ENCODE assay signal across 8 mouse cellular contexts in the genomic region with DNA sequence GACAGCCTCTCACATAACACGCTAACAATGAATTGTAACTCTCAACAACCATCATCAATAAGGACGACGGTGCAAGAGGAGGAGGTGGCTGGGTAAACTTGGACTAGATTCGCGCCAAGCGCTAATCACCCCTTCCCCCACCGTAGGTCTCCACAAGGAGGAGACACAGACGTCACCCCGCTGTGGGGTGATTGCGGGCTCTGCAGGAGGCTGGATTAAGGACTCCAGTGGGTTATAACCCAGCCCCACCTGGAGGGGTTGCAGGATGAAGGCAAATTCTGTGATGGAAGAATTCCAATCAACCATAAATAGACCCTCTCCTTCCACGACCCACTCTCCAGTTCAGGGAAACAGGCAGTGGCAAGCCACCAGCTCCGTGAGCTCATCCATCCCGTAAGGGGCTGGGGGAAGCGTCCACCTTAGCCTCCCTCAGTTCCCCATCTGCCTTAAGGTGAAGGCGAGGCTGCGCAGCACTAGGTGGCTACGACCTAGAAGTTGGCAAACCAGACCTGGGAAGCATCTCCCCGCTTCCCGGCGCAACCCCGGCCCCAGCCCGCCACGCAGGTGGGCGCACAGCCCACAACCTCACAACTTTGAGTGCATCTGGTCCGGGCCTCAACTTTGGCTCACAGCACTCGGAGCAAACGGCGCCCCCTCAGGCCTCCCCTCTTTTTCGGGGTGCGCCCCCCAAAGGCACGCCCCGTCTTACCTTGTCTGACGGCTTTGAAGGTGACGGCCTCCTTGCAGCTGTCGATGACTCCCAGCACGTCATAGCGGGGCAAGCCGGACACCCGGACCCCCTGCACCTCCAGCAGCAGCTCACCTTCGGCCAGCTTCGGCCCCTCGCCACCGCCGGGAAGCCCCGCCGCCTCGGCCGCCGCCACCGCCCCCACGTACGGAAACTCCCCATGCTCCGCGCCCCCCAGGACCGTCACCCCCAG. TPM values are rescaled to one million over a fixed set of nuclear protein-coding genes. Genes with fewer than 3 reads are reported as not detected.
DNase-seq lines count a peak whose midpoint lies in the region; ATAC-seq and TF ChIP-seq lines count a peak whose summit lies in the region.

No protein-coding gene starts in this region.

- peak overlapping the region; percentile 62 for H3K27ac ChIP-seq in spleen, adult 2 months (ENCODE audit: insufficient read depth, low read length)
- H3K27ac ChIP-seq in kidney, adult 2 months (ENCODE audit: insufficient read depth, low read depth, low read length) = peak overlapping the region; percentile 83; the same call in 1 of the 2 replicates
- peak overlapping the region; percentile 98 for H3K27ac ChIP-seq in lung, embryonic 15.5 days
- H3K27ac ChIP-seq in small intestine, adult 2 months (ENCODE audit: insufficient read depth, low read depth, low read length) = peak overlapping the region; percentile 91

- no peak for DNase-seq in spleen, adult 2 months (ENCODE audit: low read depth in 1 of 2, low spot score in 2 of 2)
- DNase-seq in spleen, adult 12 weeks (ENCODE audit: low spot score) = no peak
- DNase-seq in cerebellum, postnatal 10 days = peak; percentile 55
- peak; percentile 50 to 68 for DNase-seq in heart, adult 18-20 months
- peak; percentile 37 for DNase-seq in kidney, adult 2 months
- DNase-seq in frontal cortex, postnatal 36 days (ENCODE audit: low spot score in 2 of 2) = no peak

- H3K36me3 ChIP-seq in spleen, adult 2 months (ENCODE audit: control insufficient read depth, insufficient read depth, low read length) = no peaks in the 10 kb centered on the region
- H3K36me3 ChIP-seq in kidney, adult 2 months (ENCODE audit: control insufficient read depth, insufficient read depth, low read length) = no peaks in the 10 kb centered on the region
- no peaks in the 10 kb centered on the region for H3K36me3 ChIP-seq in lung, embryonic 15.5 days
- no peaks in the 10 kb centered on the region for H3K36me3 ChIP-seq in small intestine, adult 2 months (ENCODE audit: control insufficient read depth, insufficient read depth, low read length)

- 4% methylated on average over 55 of the region's 55 CpGs for WGBS in spleen, adult 2 months
- WGBS in kidney, adult 2 months = 1% methylated on average over 55 of the region's 55 CpGs
- WGBS in lung, embryonic 15.5 days = under 1% methylated on average over 55 of the region's 55 CpGs
- WGBS in small intestine, adult 2 months = 1% methylated on average over 55 of the region's 55 CpGs

- no peak for TF ChIP-seq CTCF in spleen, adult 2 months (IDR thresholded peaks at IDR 0.05; ENCODE audit: extremely low read depth, insufficient read depth, insufficient read length, insufficient replicate concordance)
- TF ChIP-seq CTCF in kidney, adult 2 months (conservative IDR thresholded peaks at IDR 0.05; ENCODE audit: insufficient read depth, insufficient read length, low read depth, low read length) = 0 out of 2 replicates have a peak, but pooled peaks have one; percentile 12
- TF ChIP-seq CTCF in small intestine, adult 2 months (IDR thresholded peaks at IDR 0.05; ENCODE audit: extremely low read depth, insufficient read length, insufficient replicate concordance, low read depth, low read length) = no peak; the same call in 1 of the 2 replicates

- peaks cover 17% of the 10 kb centered on the region for H3K27me3 ChIP-seq in spleen, adult 2 months (ENCODE audit: control insufficient read depth, insufficient read depth, low read length)
- no peaks in the 10 kb centered on the region for H3K27me3 ChIP-seq in kidney, adult 2 months (replicated peaks; ENCODE audit: control insufficient read depth, insufficient read depth, low read length)
- H3K27me3 ChIP-seq in lung, embryonic 15.5 days = no peaks in the 10 kb centered on the region
- no peaks in the 10 kb centered on the region for H3K27me3 ChIP-seq in small intestine, adult 2 months (ENCODE audit: control insufficient read depth, insufficient read depth, low read length)

- no peak for ATAC-seq in lung, embryonic 15.5 days (ENCODE audit: borderline replicate concordance, extremely low read depth, low FRiP score, low TSS enrichment)

- peak overlapping the region; percentile 55 for H3K4me3 ChIP-seq in spleen, adult 2 months (ENCODE audit: extremely low read depth, insufficient read depth, insufficient read length)
- peak overlapping the region; percentile 81 for H3K4me3 ChIP-seq in kidney, adult 2 months (ENCODE audit: insufficient read depth, low read depth, low read length)
- H3K4me3 ChIP-seq in lung, embryonic 15.5 days = peak overlapping the region; percentile 74
- peak overlapping the region; percentile 72 for H3K4me3 ChIP-seq in small intestine, adult 2 months (ENCODE audit: low read depth, low read length)

- no peak for TF ChIP-seq POLR2A in spleen, adult 2 months (IDR thresholded peaks at IDR 0.05; ENCODE audit: low read depth, low read length)
- no peak for TF ChIP-seq POLR2A in kidney, adult 2 months (IDR thresholded peaks at IDR 0.05; ENCODE audit: low read depth, low read length)
- TF ChIP-seq POLR2A in small intestine, adult 2 months (IDR thresholded peaks at IDR 0.05; ENCODE audit: low read depth, low read length) = no peak

- H3K9ac ChIP-seq in lung, embryonic 15.5 days = peak overlapping the region; percentile 74

- H3K9me3 ChIP-seq in lung, embryonic 15.5 days = no peaks in the 10 kb centered on the region

- peaks cover 4% of the 10 kb centered on the region; the same call in 1 of the 2 replicates for H3K4me1 ChIP-seq in spleen, adult 2 months (ENCODE audit: control insufficient read depth, insufficient read depth, insufficient read length)
- H3K4me1 ChIP-seq in kidney, adult 2 months (ENCODE audit: control insufficient read depth, insufficient read depth, low read length) = peaks cover 5% of the 10 kb centered on the region; the same call in 1 of the 2 replicates
- H3K4me1 ChIP-seq in lung, embryonic 15.5 days = peaks cover 24% of the 10 kb centered on the region
- H3K4me1 ChIP-seq in small intestine, adult 2 months (ENCODE audit: control insufficient read depth, insufficient read depth, insufficient read length, low read length) = no peaks in the 10 kb centered on the region; the same call in 1 of the 2 replicates

- peak overlapping the region; percentile 88 for H3K4me2 ChIP-seq in lung, embryonic 15.5 days

RNA-seq across cellular contexts. Expression of a gene that starts 1.1 kb away (rescaled TPM):
- 1.4 and 1.6 TPM in 2 replicates for polyA plus RNA-seq in spleen, adult 2 months (2012; rRNA removed)
- total RNA-seq in heart, adult 18-20 months (2021) = 10 to 100 TPM; 13.9 to 18.5 TPM
- 5.8 and 6.1 TPM in 2 replicates for polyA plus RNA-seq in kidney, adult 2 months (2012; rRNA removed)
- polyA plus RNA-seq in lung, embryonic 15.5 days (2015; fragmentation: Nextera tagmentation; extraction: Ambion mirVana) = 9.0 and 9.1 TPM in 2 replicates
- polyA plus RNA-seq in small intestine, adult 2 months (2012; rRNA removed) = 2.5 and 7.0 TPM in 2 replicates

Comparison
In these comparisons a context has a peak if more than half of its experiments do, and no peak if none do; other contexts are left out.
1. DNase-seq: peak in cerebellum, postnatal 10 days (2 of 2), heart, adult 18-20 months (2 of 2) and kidney, adult 2 months (single experiment); none in spleen, adult 2 months (0 of 2), spleen, adult 12 weeks (single experiment) and frontal cortex, postnatal 36 days (0 of 2).
2. Peak in every context shown above with its lines, with median percentiles within 50 percentile points of each other: H3K27ac ChIP-seq and H3K4me3 ChIP-seq.